Mouse (Mus musculus) neural tube, embryonic 13.5 days (tissue): ENCODE results near the gene Tmem8. TPM values are rescaled to one million over a fixed set of nuclear protein-coding genes. Genes with fewer than 3 reads are reported as not detected.

ENCODE experiments used
- ATAC-seq: fragments of 200-750 bp; cut with Nextera tagmentation; 2 replicates; pipeline ENCODE4 v1.8.0; 2017; ENCODE audit warnings: low read depth, mild to moderate bottlenecking, moderate TSS enrichment, moderate library complexity
- H3K27ac ChIP-seq: fragments of 300-500 bp; sonication (generic); replicated peaks from 2 replicates; pipeline ENCODE4 v1.5.1; 2015; ENCODE audit warnings: moderate library complexity, mild to moderate bottlenecking, inconsistent platforms
- H3K27me3 ChIP-seq: fragments of 300-500 bp; sonication (generic); 2 replicates; pipeline ENCODE4 v1.6.1; 2015; ENCODE audit warnings: mild to moderate bottlenecking, inconsistent platforms
- H3K36me3 ChIP-seq: fragments of 300-500 bp; sonication (generic); 2 replicates; pipeline ENCODE4 v1.6.1; 2015; ENCODE audit warnings: mild to moderate bottlenecking, inconsistent platforms
- H3K4me1 ChIP-seq: fragments of 300-500 bp; sonication (generic); replicated peaks from 2 replicates; pipeline ENCODE4 v1.6.1; 2015; ENCODE audit warnings: inconsistent platforms
- H3K4me2 ChIP-seq: fragments of 300-500 bp; sonication (generic); 2 replicates; pipeline ENCODE4 v1.6.1; 2015; ENCODE audit warnings: inconsistent platforms, mild to moderate bottlenecking, moderate library complexity
- H3K4me3 ChIP-seq: fragments of 300-500 bp; sonication (generic); 2 replicates; pipeline ENCODE4 v1.5.1; 2015; ENCODE audit warnings: mild to moderate bottlenecking, inconsistent platforms
- H3K9ac ChIP-seq: fragments of 300-500 bp; sonication (generic); 2 replicates; pipeline ENCODE4 v1.6.1; 2015; ENCODE audit warnings: moderate library complexity, mild to moderate bottlenecking, inconsistent platforms
- H3K9me3 ChIP-seq: fragments of 300-500 bp; sonication (generic); 2 replicates; pipeline ENCODE4 v1.6.1; 2016; ENCODE audit warnings: inconsistent platforms
- WGBS: fragments of 180-500 bp; shearing (Covaris S2); methylation state at CpG from one replicate; pipeline ENCODE4 v1.1.7; 2015; 5-methylcytosine and 5-hydroxymethylcytosine counted together
- polyA plus RNA-seq: library from polyadenylated mRNA; unstranded; fragments of >200 nt; fragmentation: Nextera tagmentation; extraction: Ambion mirVana; gene quantifications from 2 replicates; pipeline ENCODE4 v1.2.1, GENCODE M21; 2015

The Tmem8 gene
- polyA plus RNA-seq, 1 experiment from 2014 or later: 3.3 TPM

DNA sequence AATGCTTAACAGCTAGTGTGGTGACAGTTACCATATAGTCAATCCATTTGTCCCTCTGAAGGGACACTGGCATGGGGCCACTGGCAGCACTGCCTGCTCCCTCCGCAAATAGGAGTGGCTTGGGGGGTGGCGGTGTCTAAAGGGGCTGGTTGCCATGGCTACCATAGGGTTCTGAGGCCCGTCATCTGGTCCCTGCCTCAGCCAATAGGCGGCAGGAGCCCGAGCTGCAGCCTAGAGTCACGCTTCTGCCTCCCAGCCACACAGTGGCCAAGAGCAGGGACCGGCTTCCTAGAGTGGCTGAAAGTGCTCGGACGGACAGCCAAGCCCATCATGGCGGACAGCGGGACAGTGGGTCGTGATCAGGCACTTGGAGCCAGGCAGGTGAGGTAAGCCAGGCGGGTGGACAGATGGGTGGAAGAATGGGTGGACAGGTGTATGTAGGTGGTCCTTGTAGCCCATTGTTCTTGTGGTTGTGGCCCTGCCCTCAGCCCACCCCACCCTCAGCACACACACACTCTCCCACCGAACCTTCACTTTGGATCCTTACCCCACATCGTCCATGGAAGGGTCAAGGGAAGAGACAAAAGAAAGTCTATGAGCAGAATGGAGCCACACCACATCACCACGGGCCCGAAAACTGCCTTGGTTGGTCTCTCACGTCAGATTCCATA is 18.1 kb downstream of the Tmem8 start:
- Histone ChIP-seq H3K4me2 (no peak overlapping the region), H3K4me3 (no peak overlapping the region), H3K9ac (no peak overlapping the region), H3K27ac (no peak overlapping the region), H3K9me3 (no peaks in the 10 kb centered on the region), H3K4me1 (no peaks in the 10 kb centered on the region), H3K27me3 (no peaks in the 10 kb centered on the region), H3K36me3 (peaks cover 70% of the 10 kb centered on the region)
- no peak for ATAC-seq
- WGBS: 77% methylated on average over 18 of the region's 18 CpGs

DNA sequence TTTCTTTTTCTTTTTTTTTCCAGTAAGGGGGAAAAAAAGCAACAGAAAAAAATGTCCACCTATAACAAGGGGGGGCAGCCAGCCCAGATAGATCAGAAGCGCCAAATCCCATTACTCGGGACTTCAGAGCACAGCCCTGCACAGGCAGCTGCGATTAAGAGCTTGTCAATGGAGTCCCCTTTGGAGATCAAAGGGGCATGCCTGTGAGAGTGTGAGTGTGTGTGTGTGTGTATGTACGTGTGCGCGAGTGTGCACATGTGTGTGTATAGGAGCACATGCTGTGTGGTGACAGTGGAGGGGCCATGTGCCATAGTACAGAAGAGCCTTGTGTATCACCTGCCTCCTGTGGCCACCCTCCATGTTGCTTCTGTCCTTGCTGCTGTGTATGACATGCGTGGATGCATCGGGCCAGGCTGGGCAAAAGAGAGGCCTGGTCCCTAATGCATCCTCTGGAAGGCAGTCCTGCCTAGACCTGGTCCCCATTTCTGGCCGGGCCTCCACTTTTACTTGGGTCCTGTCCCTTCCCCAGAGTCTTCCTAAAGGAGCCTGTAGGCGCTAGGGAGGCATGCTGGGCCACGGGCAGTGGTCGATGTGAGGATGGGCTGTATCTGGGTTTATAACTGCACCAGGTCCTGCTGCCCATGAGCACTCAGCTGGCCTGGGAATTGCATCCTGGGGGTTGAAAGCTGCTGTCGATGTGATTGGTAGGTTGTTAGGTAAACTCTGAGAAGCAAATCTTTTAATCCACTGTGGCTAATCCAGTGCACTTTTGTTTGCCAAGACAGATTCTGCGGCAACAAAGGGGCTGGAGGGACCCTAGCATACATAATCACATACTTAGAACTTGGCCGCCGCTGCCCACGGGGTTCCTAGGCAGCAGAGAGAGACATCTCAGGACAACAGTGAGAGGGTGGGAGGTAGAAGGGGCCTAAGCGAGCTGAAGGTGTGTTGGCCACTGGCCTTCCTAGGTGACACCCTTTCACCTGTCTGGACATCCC is 19.1 kb downstream of the Tmem8 start:
- Histone ChIP-seq H3K4me2 (no peak overlapping the region), H3K9ac (no peak overlapping the region), H3K4me1 (no peaks in the 10 kb centered on the region), H3K27me3 (no peaks in the 10 kb centered on the region), H3K4me3 (no peak overlapping the region), H3K27ac (no peak overlapping the region), H3K9me3 (no peaks in the 10 kb centered on the region), H3K36me3 (peaks cover 60% of the 10 kb centered on the region)
- 89% methylated on average over 18 of the region's 18 CpGs for WGBS
- ATAC-seq: no peak

DNA sequence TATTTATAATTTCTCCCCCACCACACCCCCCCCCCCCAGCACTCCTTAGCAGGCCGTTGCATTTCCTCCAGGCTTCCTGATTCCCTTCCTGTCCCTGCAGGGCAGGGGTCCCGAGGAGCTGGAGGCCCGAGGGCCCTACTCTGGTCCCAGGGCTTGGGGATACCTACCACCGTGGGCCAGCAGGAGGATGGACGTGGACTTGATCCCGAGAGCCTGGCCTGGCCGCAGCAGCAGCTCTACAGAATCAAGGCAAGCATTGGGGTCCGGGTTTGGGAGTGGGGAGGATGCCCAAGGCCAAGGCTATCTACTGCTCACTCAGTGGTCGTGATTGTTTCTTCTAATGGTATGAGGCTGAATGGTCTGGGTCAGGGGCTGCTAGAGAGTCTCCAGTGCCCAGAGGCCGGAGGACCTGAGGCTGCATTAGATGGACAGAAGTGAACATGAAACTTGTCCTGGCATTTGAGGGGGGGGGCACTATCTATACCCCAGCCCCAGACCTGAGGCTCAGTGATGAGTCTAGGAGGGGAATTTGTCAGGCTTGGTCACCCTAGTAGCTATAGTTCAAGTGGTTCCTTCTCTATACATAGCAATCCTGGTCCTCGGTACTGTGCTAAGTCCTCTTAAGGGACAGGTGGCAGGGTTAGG is 24.1 kb downstream of the Tmem8 start:
- Histone ChIP-seq H3K4me2 (no peak overlapping the region), H3K4me3 (peak overlapping the region; percentile 95; the same call in 1 of the 2 replicates), H3K36me3 (peaks cover 10% of the 10 kb centered on the region), H3K9me3 (no peaks in the 10 kb centered on the region), H3K9ac (no peak overlapping the region), H3K27me3 (no peaks in the 10 kb centered on the region), H3K4me1 (peaks cover 29% of the 10 kb centered on the region), H3K27ac (no peak overlapping the region)
- ATAC-seq: no peak
- 92% methylated on average over 11 of the region's 11 CpGs for WGBS

DNA sequence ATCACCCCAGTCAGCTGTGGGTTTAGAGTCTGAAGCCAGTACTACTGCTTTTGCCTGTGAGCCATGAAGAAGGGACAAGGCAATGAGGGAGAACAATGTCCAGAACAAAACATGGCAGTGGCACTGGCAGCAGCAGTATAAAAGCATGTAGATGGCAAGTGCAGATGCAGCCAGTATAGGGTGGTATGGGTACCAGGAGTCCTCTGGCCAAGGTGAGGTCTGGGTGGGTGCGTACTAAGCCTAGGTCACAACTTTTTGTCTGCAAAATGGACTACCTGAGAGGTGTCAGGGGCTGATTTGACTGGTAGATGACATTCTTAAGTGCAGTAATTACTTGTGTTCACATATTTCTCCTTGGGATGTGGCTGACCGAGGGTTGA is 24.6 kb downstream of the Tmem8 start:
- peak overlapping the region; percentile 87 for H3K4me2 ChIP-seq
- H3K27me3 ChIP-seq: no peaks in the 10 kb centered on the region
- H3K27ac ChIP-seq: peak overlapping the region; percentile 97
- H3K9ac ChIP-seq: peak overlapping the region; percentile 57
- H3K36me3 ChIP-seq: peaks cover 9% of the 10 kb centered on the region
- no peaks in the 10 kb centered on the region for H3K9me3 ChIP-seq
- H3K4me3 ChIP-seq: peak overlapping the region; percentile 95
- H3K4me1 ChIP-seq: peaks cover 29% of the 10 kb centered on the region
- WGBS: 77% methylated on average over 2 of the region's 2 CpGs
- ATAC-seq: no peak

DNA sequence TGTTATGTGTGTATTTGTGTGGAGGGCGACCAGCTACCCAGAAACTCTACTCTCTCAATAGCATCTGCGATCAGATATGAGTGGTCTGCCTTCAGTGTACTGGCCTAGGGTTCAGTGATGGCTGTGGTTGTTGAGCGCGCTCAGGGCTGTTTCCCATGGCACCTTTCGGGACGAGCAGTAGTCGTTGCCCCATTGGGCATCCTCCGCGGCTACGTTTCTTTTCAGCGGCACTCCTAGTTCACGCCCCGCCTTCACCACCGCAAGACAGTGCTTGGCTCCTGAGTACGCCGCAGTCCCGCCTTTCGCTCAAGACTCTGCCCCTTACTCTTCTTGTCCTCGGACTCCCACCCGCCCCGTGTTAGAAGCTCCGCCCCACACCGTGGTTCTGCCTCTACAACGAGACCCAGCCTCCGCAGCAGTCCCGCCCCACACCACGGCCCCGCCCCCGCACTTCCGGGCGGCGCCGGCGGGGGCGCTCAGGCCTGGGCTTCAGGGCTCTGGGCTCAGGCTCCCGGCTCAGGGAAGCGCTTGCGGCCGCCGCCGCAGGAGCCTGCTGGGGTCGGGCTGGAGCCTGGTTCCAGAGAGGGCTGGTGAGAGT is 25.2 kb downstream of the Tmem8 start, which contains the start of gene Axin1:
TSS of gene Axin1 (plus strand) at position 450 of the 598 bp plus-strand sequence.
- Histone ChIP-seq H3K36me3 (peaks cover 10% of the 10 kb centered on the region), H3K4me3 (peak within 1 kb of the TSS; percentile 95), H3K9ac (peak within 1 kb of the TSS; percentile 99), H3K4me1 (peaks cover 29% of the 10 kb centered on the region), H3K27ac (peak within 1 kb of the TSS; percentile 97), H3K27me3 (no peaks in the 10 kb centered on the region), H3K9me3 (no peaks in the 10 kb centered on the region), H3K4me2 (peak within 1 kb of the TSS; percentile 87)
- WGBS: under 1% methylated on average over 42 of the region's 42 CpGs
- peak; percentile 97 for ATAC-seq

DNA sequence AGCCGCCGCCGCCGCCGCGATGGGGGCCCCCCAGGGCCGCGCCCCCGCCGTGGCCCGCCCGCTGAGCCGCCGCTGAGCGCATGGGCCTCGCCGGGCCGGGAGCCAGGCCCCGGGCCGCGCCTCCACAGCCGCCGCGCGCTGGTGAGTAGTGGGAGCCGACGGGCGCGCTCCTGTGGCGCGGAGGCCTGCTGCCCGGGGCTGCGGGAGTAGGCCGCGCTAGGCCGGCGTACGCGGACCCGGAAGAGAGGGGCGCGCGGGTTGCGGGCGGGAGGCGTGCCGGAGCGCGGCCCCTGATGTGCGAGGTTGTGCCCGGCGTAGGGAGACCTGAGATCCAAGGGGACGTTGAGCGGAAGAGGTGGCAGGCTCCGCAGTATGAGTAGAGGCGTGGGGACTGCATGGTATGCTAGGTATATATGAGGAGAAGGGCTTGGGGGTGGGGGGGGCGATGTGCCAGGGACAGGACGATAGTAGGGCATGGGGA is 25.8 kb downstream of the Tmem8 start:
- peak; percentile 76 for ATAC-seq

DNA sequence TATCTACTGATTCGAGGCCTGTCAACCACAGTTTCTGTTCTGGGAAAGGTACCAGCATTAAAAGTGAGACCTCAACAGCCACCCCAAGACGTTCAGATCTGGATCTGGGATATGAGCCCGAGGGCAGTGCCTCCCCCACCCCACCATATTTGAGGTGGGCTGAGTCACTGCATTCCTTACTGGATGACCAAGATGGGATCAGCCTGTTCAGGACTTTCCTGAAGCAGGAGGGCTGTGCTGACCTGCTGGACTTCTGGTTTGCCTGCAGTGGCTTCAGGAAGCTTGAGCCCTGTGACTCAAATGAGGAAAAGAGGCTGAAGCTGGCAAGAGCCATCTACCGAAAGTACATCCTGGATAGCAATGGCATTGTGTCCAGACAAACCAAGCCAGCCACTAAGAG is 29.7 kb downstream of the Tmem8 start:
- Histone ChIP-seq H3K4me2 (no peak overlapping the region), H3K36me3 (peaks cover 49% of the 10 kb centered on the region), H3K27ac (no peak overlapping the region), H3K9ac (no peak overlapping the region), H3K4me3 (no peak overlapping the region), H3K4me1 (peaks cover 25% of the 10 kb centered on the region), H3K27me3 (no peaks in the 10 kb centered on the region), H3K9me3 (no peaks in the 10 kb centered on the region)
- ATAC-seq: no peak
- 92% methylated on average over 4 of the region's 4 CpGs for WGBS

More for the DNA sequence above, 25.8 kb downstream of the Tmem8 start:
- peaks cover 29% of the 10 kb centered on the region for H3K4me1 ChIP-seq
- H3K4me2 ChIP-seq: peak overlapping the region; percentile 87
- WGBS: under 1% methylated on average over 55 of the region's 58 CpGs
- peak overlapping the region; percentile 97 for H3K27ac ChIP-seq
- peak overlapping the region; percentile 99 for H3K9ac ChIP-seq
- no peaks in the 10 kb centered on the region for H3K27me3 ChIP-seq
- peaks cover 16% of the 10 kb centered on the region for H3K36me3 ChIP-seq
- no peaks in the 10 kb centered on the region for H3K9me3 ChIP-seq
- H3K4me3 ChIP-seq: peak overlapping the region; percentile 95

DNA sequence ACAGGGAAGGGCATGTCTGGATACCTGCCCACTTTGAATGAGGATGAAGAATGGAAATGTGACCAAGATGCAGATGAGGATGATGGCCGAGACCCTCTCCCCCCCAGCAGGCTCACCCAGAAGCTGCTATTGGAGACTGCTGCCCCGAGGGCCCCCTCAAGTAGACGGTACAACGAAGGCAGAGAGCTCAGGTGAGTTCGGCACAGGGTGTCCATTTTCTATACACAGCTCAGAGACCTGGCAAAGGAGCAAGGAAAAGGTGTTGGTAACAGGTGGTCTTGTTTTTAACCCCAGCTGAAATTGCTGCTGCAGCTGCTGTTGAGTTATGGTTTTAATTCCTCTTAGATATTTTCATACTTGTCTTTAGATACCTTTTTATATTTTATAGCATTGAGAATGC is 30.3 kb downstream of the Tmem8 start:
- H3K9me3 ChIP-seq: no peaks in the 10 kb centered on the region
- peaks cover 21% of the 10 kb centered on the region for H3K4me1 ChIP-seq
- peaks cover 55% of the 10 kb centered on the region for H3K36me3 ChIP-seq
- no peak for ATAC-seq
- no peak overlapping the region for H3K9ac ChIP-seq
- H3K4me3 ChIP-seq: no peak overlapping the region
- H3K27me3 ChIP-seq: no peaks in the 10 kb centered on the region
- 97% methylated on average over 5 of the region's 5 CpGs for WGBS
- no peak overlapping the region for H3K27ac ChIP-seq
- no peak overlapping the region for H3K4me2 ChIP-seq

DNA sequence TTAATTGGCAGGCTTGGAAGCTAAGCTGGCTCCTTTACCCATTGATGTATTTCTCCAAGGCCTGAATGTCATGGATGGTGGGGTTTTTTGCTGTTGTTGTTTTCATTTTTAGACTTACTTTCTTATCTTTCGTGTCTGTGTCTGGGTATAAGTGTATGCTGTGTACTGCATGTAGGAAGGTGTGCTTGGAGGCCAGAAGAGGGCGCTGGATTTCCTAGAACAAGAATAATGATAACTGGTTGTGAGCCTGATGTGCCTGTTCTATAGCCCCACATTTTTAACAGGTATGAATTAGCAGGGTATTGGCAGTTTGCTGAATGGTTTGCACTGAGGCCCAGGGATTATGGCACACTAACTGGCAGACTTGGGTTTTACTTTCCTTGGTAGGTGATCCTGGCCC is 36.0 kb downstream of the Tmem8 start:
- Histone ChIP-seq H3K36me3 (peaks cover 85% of the 10 kb centered on the region), H3K4me3 (no peak overlapping the region), H3K9me3 (no peaks in the 10 kb centered on the region), H3K27me3 (no peaks in the 10 kb centered on the region), H3K9ac (no peak overlapping the region), H3K4me2 (no peak overlapping the region), H3K4me1 (no peaks in the 10 kb centered on the region), H3K27ac (no peak overlapping the region)
- WGBS: 83% methylated on average over 2 of the region's 2 CpGs
- no peak for ATAC-seq

DNA sequence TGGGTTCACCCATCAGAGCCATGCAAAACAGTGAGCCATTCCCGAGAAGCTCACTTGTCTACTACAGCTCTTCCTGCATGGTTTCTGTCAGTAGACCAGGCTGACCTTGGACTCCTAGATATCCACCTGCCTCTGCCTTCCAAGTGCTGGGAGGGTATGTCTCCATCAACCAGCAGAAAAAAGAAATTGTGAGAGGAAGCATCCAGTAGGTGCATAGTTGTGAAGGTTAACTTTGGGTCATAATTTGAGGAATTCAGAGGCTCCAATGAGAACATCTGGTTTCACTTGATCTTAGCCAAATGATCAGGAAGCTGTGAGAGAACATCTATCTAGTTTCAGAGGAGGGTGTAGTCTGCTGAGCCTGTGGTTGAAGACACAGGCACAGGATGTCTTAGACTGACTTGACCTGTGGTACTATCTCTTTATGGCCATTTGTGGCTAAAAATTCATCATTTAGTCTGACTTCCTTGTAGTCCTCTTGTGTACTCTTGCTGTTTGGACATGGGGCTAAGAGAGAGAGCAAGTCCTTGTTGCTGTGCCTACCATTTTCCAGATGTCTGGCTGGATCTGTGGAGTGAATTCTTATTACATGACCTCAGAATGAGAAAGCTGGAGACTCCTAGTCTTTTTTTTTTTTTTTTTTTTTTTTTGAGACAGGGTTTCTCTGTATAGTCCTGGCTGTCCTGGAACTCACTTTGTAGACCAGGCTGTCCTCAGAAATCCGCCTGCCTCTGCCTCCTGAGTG is 39.0 kb downstream of the Tmem8 start:
- Histone ChIP-seq H3K27me3 (no peaks in the 10 kb centered on the region), H3K4me1 (no peaks in the 10 kb centered on the region), H3K9ac (no peak overlapping the region), H3K4me3 (no peak overlapping the region), H3K4me2 (no peak overlapping the region), H3K27ac (no peak overlapping the region), H3K9me3 (no peaks in the 10 kb centered on the region), H3K36me3 (peaks cover 66% of the 10 kb centered on the region)
- ATAC-seq: no peak
- 97% methylated on average over 2 of the region's 2 CpGs for WGBS

DNA sequence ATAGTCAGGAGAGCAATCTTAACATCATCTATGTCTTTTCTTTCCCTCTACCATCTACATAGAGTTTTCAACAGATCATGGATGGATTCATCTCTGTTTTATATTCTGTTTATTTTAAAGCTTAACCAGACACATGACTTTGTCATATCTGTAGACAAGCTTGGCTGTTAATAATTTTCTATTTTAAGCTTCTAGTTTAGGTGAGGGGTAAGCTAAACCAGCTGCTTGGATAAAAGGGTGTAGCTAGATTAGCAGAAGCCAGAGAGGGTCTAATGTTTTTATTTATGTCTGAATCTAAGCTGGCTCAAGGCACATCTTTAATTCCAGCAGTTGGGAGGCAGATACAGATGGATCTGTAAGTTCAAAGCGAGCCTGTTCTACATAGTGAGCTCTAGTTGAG is 49.6 kb downstream of the Tmem8 start:
- Histone ChIP-seq H3K27ac (no peak overlapping the region), H3K4me3 (no peak overlapping the region), H3K4me2 (no peak overlapping the region), H3K36me3 (peaks cover 8% of the 10 kb centered on the region; the same call in 1 of the 2 replicates), H3K4me1 (peaks cover 11% of the 10 kb centered on the region; the same call in 1 of the 2 replicates), H3K9ac (no peak overlapping the region), H3K9me3 (no peaks in the 10 kb centered on the region), H3K27me3 (no peaks in the 10 kb centered on the region)
- ATAC-seq: no peak
- WGBS: 97% methylated on average over 1 of the region's 1 CpGs
